Mouse (Mus musculus) heart, embryonic 12.5 days (tissue): ENCODE data around the gene Ankrd13c. TPM values are rescaled to one million over a fixed set of nuclear protein-coding genes. Genes with fewer than 3 reads are reported as not detected.

Source experiments
- ATAC-seq: fragments of 200-750 bp; cut with Nextera tagmentation; 2 replicates; pipeline ENCODE4 v1.8.0; 2017; ENCODE audit warnings: moderate TSS enrichment, moderate library complexity; ENCODE audit not compliant: insufficient number of reproducible peaks, low FRiP score
- H3K27ac ChIP-seq: fragments of 300-500 bp; sonication (generic); 2 replicates; pipeline ENCODE4 v1.5.1; 2016; ENCODE audit warnings: mild to moderate bottlenecking, moderate library complexity; ENCODE audit not compliant: poor library complexity, severe bottlenecking
- H3K27me3 ChIP-seq: fragments of 300-500 bp; sonication (generic); replicated peaks from 2 replicates; pipeline ENCODE4 v1.6.1; 2016; ENCODE audit warnings: mild to moderate bottlenecking, moderate library complexity
- H3K36me3 ChIP-seq: fragments of 300-500 bp; sonication (generic); 2 replicates; pipeline ENCODE4 v1.6.1; 2016; ENCODE audit warnings: mild to moderate bottlenecking, moderate library complexity
- H3K4me1 ChIP-seq: fragments of 300-500 bp; sonication (generic); replicated peaks from 2 replicates; pipeline ENCODE4 v1.6.1; 2016; ENCODE audit warnings: mild to moderate bottlenecking
- H3K4me2 ChIP-seq: fragments of 300-500 bp; sonication (generic); 2 replicates; pipeline ENCODE4 v1.6.1; 2016; ENCODE audit warnings: mild to moderate bottlenecking, moderate library complexity
- H3K4me3 ChIP-seq: fragments of 300-500 bp; sonication (generic); 2 replicates; pipeline ENCODE4 v1.5.1; 2016; ENCODE audit warnings: mild to moderate bottlenecking
- H3K9ac ChIP-seq: fragments of 300-500 bp; sonication (generic); 2 replicates; pipeline ENCODE4 v1.6.1; 2016; ENCODE audit warnings: mild to moderate bottlenecking, moderate library complexity
- H3K9me3 ChIP-seq: fragments of 300-500 bp; sonication (generic); replicated peaks from 2 replicates; pipeline ENCODE4 v1.6.1; 2016; ENCODE audit warnings: mild to moderate bottlenecking, moderate library complexity
- WGBS: fragments of 180-500 bp; shearing (Covaris S2); methylation state at CpG from one replicate; pipeline ENCODE4 v1.1.7; 2016; 5-methylcytosine and 5-hydroxymethylcytosine counted together
- polyA plus RNA-seq: library from polyadenylated mRNA; unstranded; fragments of >200 nt; fragmentation: Nextera tagmentation; extraction: Ambion mirVana; gene quantifications from 2 replicates; pipeline ENCODE4 v1.2.1, GENCODE M21; 2016

Ankrd13c gene
- polyA plus RNA-seq, 1 experiment from 2014 or later = 30.4 TPM

DNA sequence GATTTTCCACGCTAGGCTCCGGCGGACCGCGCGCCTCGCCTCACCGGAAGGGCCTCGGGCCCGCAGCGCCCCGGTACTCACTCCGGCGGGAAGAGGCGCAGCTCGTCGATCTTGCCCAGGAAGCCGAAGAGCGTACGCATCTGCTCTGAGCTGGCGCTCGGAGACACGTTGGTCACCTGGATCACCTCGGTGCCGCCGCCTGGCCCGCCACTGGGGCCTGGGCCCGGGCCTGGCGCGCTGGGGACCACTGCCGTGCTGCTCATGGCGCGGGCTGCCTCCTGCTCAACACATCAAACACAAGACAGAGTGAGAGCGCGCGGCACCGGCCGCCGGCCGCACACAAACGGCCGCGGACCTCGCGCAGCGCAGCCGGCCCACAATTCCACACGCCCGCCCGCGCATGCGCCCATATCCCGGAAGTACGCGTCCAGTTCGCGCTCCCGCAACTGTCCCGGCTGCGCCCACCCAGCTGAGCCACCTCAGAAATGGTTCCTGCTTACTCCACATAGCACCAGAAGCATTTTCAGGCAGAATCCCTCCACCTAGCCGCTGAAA lies 84.4 kb downstream of the Ankrd13c start:
- H3K27me3 ChIP-seq = no peaks in the 10 kb centered on the region
- peak overlapping the region; percentile 77 for H3K4me2 ChIP-seq
- H3K9me3 ChIP-seq = no peaks in the 10 kb centered on the region
- H3K4me1 ChIP-seq = peaks cover 26% of the 10 kb centered on the region
- H3K9ac ChIP-seq = peak overlapping the region; percentile 99
- peak overlapping the region; percentile 98 for H3K4me3 ChIP-seq
- under 1% methylated on average over 61 of the region's 61 CpGs for WGBS
- peak overlapping the region; percentile 97 for H3K27ac ChIP-seq
- H3K36me3 ChIP-seq = peaks cover 5% of the 10 kb centered on the region
- peak; percentile 92 for ATAC-seq

DNA sequence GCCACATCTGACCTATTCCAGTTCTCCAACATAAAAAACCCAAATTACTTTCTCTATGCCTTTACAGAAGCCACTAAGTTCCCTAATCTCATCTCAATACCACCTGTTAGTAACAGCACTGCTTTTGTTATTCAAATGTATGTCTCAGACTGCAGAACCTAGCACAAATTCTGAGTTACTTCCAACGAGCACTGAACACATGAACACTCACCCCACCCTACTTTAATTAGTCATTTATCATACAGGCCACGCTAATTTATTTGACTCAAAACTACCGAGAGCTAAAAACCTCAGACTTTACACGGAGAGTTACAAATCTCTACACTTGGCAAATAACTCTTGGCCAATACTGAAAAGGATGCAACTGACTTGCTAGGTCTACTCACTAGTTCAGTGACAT lies 85.1 kb downstream of the Ankrd13c start:
- H3K4me2 ChIP-seq = peak overlapping the region; percentile 77
- no peak for ATAC-seq
- 9% methylated on average over 4 of the region's 4 CpGs for WGBS
- no peaks in the 10 kb centered on the region for H3K27me3 ChIP-seq
- H3K27ac ChIP-seq = peak overlapping the region; percentile 97
- peak overlapping the region; percentile 98 for H3K4me3 ChIP-seq
- H3K9me3 ChIP-seq = no peaks in the 10 kb centered on the region
- peaks cover 26% of the 10 kb centered on the region for H3K4me1 ChIP-seq
- 0 out of 2 replicates have a peak, but pooled peaks cover under 1% of the 10 kb centered on the region for H3K36me3 ChIP-seq
- peak overlapping the region; percentile 99 for H3K9ac ChIP-seq

DNA sequence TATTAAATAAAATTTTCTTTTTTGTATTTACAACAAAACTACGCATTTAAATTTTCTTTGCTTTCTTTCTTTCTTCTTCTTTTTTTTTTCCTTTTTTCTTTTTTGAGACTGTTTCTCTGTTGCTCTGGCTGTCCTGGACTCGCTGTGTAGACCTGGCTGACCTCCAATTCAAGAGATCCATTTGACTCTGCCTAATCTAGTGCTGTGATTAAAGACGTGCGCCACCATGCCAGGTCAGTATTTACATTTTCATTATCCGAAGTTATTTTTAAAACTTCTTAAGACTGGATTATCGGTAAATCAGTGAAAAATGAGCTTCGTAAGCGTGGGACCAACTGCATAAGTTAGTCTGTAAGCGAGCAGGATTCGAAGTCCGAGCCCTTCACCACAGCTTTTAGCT lies 88.8 kb downstream of the Ankrd13c start:
- H3K9me3 ChIP-seq = no peaks in the 10 kb centered on the region
- no peak for ATAC-seq
- peak overlapping the region; percentile 98 for H3K9ac ChIP-seq
- H3K4me3 ChIP-seq = peak overlapping the region; percentile 69
- peaks cover 21% of the 10 kb centered on the region for H3K4me1 ChIP-seq
- H3K27ac ChIP-seq = peak overlapping the region; percentile 86
- H3K4me2 ChIP-seq = peak overlapping the region; percentile 81
- H3K27me3 ChIP-seq = no peaks in the 10 kb centered on the region
- WGBS = 1% methylated on average over 11 of the region's 11 CpGs
- no peaks in the 10 kb centered on the region for H3K36me3 ChIP-seq

DNA sequence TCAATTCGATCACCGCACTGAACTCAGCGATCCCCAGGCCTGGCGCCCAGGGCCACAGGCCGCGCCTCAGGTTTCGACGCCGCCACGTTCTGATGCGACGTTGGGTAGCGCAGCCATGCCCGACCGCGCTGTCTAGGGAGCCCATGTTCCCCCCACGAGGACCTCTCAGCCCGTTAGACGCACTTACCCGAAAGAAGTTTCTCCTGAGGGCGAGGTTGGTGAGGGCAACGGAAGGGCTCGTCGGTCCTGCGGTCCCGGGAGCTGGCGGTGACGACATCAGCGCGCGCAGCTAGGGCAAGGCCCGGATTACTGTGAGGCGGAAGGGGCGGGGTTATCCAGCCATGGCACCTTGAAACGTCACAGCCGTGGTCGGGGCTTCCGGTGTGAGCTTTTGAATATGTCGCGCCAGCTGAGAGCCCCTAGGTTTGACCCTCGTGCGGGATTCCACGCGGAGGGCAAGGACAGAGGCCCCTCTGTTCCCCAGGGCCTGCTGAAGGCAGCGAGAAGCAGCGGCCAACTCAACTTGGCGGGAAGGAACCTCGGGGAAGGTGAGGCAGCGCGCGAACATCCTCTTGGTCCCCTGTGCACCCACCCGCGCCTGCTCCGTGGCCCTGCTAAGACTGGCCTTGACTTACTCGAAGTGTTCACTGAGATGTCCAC lies 89.4 kb downstream of the Ankrd13c start, which contains the start of the genes Srsf11 and Lrrc40:
TSS of gene Srsf11 (minus strand) at position 311 of the 660 bp plus-strand sequence.
TSS of gene Lrrc40 (plus strand) at position 334 of the 660 bp plus-strand sequence.
- Histone ChIP-seq H3K4me2 (peak within 1 kb of the TSS; percentile 81), H3K27ac (peak within 1 kb of the TSS; percentile 86), H3K36me3 (no peaks in the 10 kb centered on the region), H3K9ac (peak within 1 kb of the TSS; percentile 98), H3K9me3 (no peaks in the 10 kb centered on the region), H3K4me1 (peaks cover 21% of the 10 kb centered on the region), H3K27me3 (no peaks in the 10 kb centered on the region), H3K4me3 (peak within 1 kb of the TSS; percentile 69)
- ATAC-seq = peak; percentile 96
- WGBS = under 1% methylated on average over 55 of the region's 55 CpGs

DNA sequence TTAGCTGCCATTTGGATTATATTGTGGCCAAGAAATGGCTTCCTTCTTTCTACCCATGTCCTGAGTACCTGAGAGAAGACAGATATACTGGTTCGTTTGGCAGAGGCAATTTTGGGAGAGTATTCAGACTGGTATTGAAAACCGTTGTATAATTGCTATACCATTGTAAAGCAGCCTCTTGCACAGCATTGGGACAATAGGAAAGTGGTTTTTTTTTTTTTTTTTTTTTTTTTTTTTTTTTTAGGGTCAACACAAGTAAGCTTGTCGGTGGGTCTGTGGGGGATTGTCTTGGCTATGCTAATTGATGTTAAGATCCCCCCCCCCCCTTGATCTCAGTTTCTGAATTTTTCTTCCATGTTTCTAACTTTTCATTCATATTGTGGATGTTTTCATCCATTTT lies 91.1 kb downstream of the Ankrd13c start:
- peaks cover 14% of the 10 kb centered on the region; the same call in 1 of the 2 replicates for H3K4me1 ChIP-seq
- no peak overlapping the region for H3K4me3 ChIP-seq
- H3K36me3 ChIP-seq = no peaks in the 10 kb centered on the region
- H3K27me3 ChIP-seq = no peaks in the 10 kb centered on the region
- no peak overlapping the region for H3K9ac ChIP-seq
- no peak overlapping the region for H3K27ac ChIP-seq
- no peak overlapping the region for H3K4me2 ChIP-seq
- WGBS = 80% methylated on average over 3 of the region's 3 CpGs
- no peak for ATAC-seq
- H3K9me3 ChIP-seq = no peaks in the 10 kb centered on the region

DNA sequence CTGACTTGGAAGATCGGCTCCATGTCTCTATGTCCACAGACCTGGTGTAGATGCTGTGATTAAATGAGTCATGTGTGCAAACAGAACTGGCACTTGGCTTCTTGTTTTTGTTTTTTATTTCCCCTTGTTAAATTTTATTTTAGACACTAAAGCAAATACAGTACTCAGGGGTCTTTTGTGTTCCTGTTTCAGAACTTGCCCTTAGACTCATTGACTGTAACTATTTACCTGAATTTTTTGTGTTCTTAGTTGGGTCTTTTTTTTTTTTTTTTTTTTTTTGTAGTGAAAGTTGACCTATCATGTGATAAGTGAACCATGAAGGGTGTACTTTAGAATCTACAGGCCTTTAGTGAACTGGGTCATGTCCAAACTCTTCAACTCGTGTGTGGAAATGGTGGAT lies 93.7 kb downstream of the Ankrd13c start:
- H3K4me1 ChIP-seq = peaks cover 3% of the 10 kb centered on the region; the same call in 1 of the 2 replicates
- WGBS = 89% methylated on average over 2 of the region's 2 CpGs

GRCm38 (mm10) chr3:158049508-158049907 lies 102.5 kb downstream of the Ankrd13c start:
- ATAC-seq = no peak

More for the DNA sequence above, 93.7 kb downstream of the Ankrd13c start:
- no peak for ATAC-seq
- no peak overlapping the region for H3K4me3 ChIP-seq
- no peaks in the 10 kb centered on the region for H3K9me3 ChIP-seq
- H3K36me3 ChIP-seq = no peaks in the 10 kb centered on the region
- no peaks in the 10 kb centered on the region for H3K27me3 ChIP-seq
- H3K27ac ChIP-seq = no peak overlapping the region
- H3K9ac ChIP-seq = no peak overlapping the region
- H3K4me2 ChIP-seq = no peak overlapping the region

More at GRCm38 (mm10) chr3:158049508-158049907, 102.5 kb downstream of the Ankrd13c start:
- no peak overlapping the region for H3K9ac ChIP-seq
- no peak overlapping the region for H3K4me2 ChIP-seq
- H3K27me3 ChIP-seq = no peaks in the 10 kb centered on the region
- H3K4me1 ChIP-seq = no peaks in the 10 kb centered on the region
- no peaks in the 10 kb centered on the region for H3K9me3 ChIP-seq
- WGBS = 94% methylated on average over 2 of the region's 2 CpGs
- H3K4me3 ChIP-seq = no peak overlapping the region
- no peak overlapping the region for H3K27ac ChIP-seq
- peaks cover 19% of the 10 kb centered on the region; the same call in 1 of the 2 replicates for H3K36me3 ChIP-seq

Other genes with a start within 250 kb of the Ankrd13c start
- 3.1 and 3.8 TPM in 2 replicates for gene Cth, start 22.2 kb upstream of the Ankrd13c start, polyA plus RNA-seq
- gene Srsf11, start 89.4 kb downstream of the Ankrd13c start, polyA plus RNA-seq = 211 and 214 TPM in 2 replicates
- gene Lrrc40, start 89.4 kb downstream of the Ankrd13c start, polyA plus RNA-seq = 55.0 and 55.6 TPM in 2 replicates